Mouse (Mus musculus) small intestine, adult 10 weeks (tissue): Measurements from ENCODE around the gene Olfr1298. TPM values are rescaled to one million over a fixed set of nuclear protein-coding genes. Genes with fewer than 3 reads are reported as not detected.

ENCODE experiments used
- polyA plus RNA-seq: library from polyadenylated mRNA; stranded (reverse); fragments of 350-450 nt; fragmentation: Illumina TruSeq; extraction: RNeasy Lipid Tissue Mini Kit (QIAGEN cat#74804); gene quantifications from one replicate; pipeline ENCODE4 v1.2.3, GENCODE M21; 2014; ENCODE audit warnings: low replicate concordance

Olfr1298 gene
- polyA plus RNA-seq = not detected

DNA sequence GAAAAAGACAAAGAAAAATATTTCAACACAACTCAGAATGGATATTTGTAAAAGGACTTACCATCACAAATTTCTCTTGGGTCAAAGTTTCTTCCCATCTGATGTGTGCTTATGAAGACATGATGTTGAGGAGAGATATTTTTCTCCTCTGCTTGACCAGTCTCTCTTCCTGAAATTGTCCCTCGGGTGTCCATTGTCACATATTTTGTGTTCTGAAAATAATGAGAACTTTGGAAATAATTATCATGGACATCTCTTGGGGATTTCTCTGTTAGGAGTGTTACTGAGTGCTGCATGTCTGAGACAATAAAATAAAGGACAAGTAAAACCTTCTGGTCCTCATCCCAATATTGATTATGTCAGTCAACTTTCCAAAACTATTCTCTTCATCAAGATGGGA, at the start of gene Olfr1298:
Olfr1298 (minus strand) TSS at position 101 of the 400 bp plus-strand sequence.

DNA sequence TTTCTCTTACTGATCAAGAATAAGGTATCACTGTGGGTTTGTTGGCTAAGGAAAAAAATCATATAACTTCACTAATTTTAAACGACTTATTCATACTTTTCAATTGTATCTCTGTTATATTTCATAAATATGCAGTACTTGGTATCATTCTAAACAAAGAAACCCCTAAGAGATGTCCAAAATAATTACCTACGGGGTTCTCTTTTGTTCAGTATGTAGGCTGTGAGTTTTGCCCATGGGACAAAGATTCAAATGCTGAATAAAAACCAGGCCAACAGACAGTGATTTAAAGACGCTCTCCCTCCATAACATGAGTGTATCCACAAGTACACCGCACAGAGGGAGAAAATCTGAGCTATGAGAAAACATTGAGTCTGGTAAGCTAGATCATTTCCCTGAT, 12.1 kb upstream of the Olfr1298 start, which contains the start of gene Olfr1299:
Olfr1299 (plus strand) TSS at position 301 of the 400 bp plus-strand sequence.

DNA sequence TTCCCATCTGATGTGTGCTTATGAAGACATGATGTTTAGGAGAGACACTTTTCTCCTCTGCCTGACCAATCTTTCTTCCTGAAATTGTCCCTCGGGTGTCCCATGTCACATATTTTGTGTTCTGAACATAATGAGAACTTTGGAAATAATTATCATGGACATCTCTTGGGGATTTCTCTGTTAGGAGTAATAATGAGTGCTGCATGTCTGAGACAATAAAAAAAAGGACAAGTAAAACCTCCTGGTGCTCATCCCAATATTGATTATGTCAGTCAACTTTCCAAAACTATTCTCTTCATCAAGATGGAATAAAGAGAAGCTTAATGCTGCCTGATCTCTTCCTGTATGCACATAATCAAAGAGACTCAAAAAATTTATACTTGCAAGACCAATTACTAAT, 22.6 kb downstream of the Olfr1298 start, which contains the start of gene Olfr1297:
Olfr1297 (minus strand) TSS at position 101 of the 400 bp plus-strand sequence.

Other genes starting within 250 kb of the Olfr1298 start
- not detected for gene Olfr1286, start 226.1 kb downstream of the Olfr1298 start, polyA plus RNA-seq
- gene Olfr1287, start 200.1 kb downstream of the Olfr1298 start, polyA plus RNA-seq = not detected
- not detected for gene Olfr1288, start 175.1 kb downstream of the Olfr1298 start, polyA plus RNA-seq
- not detected for gene Olfr1289, start 168.4 kb downstream of the Olfr1298 start, polyA plus RNA-seq
- not detected for gene Olfr1290, start 155.4 kb downstream of the Olfr1298 start, polyA plus RNA-seq
- gene Olfr1291-ps1, start 152.0 kb downstream of the Olfr1298 start, polyA plus RNA-seq = not detected
- gene Olfr1293-ps, start 124.0 kb downstream of the Olfr1298 start, polyA plus RNA-seq = not detected
- gene Olfr1294, start 108.9 kb downstream of the Olfr1298 start, polyA plus RNA-seq = not detected
- gene Olfr1295, start 79.5 kb downstream of the Olfr1298 start, polyA plus RNA-seq = not detected
- not detected for gene Olfr1297, start 22.7 kb downstream of the Olfr1298 start, polyA plus RNA-seq
- not detected for gene Olfr1299, start 12.2 kb upstream of the Olfr1298 start, polyA plus RNA-seq
- gene Olfr1301, start 101.8 kb upstream of the Olfr1298 start, polyA plus RNA-seq = not detected
- not detected for gene Olfr1302, start 128.2 kb upstream of the Olfr1298 start, polyA plus RNA-seq
- gene Olfr1303, start 171.1 kb upstream of the Olfr1298 start, polyA plus RNA-seq = not detected
- not detected for gene Olfr1305, start 227.9 kb upstream of the Olfr1298 start, polyA plus RNA-seq